ENCODE assay signal across 24 mouse cellular contexts in the genomic region with DNA sequence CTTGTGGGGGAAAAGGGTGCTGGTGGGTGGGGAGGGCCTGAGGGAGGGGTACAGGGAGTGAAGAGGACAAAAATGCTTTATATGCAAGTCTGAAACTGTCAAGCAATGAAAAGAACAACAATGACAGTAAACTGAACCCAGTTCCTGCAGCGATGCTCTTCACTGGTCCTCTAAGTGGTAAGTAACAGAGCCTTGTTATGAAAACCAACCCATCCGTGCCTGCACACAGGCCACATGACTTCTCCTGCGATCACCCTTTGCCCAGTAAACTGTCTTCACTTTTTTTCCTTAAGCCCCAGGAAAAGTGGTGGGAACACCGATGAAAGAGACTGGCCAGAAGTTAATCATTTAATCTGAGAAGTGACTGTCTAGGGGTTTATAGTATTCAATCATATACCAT.
DNase-seq lines count a peak whose midpoint lies in the region; ATAC-seq and TF ChIP-seq lines count a peak whose summit lies in the region.
"Had no signal": no experiment of that assay in that cellular context is flagged by ENCODE, and none has a peak within 500 bp of the region (broad histone marks: within the 10 kb centered on the region; RNA-seq: fewer than 3 reads in every experiment).

No protein-coding gene starts in this region.

- H3K9me3 ChIP-seq in kidney, embryonic 15.5 days (replicated peaks) = no peaks in the 10 kb centered on the region
- H3K9me3 ChIP-seq in kidney, postnatal 0 days (replicated peaks; ENCODE audit: low read length) = no peaks in the 10 kb centered on the region
- H3K9me3 ChIP-seq in limb, embryonic 11.5 days (ENCODE audit: control insufficient read depth, low read length) = no peaks in the 10 kb centered on the region
- H3K9me3 ChIP-seq in limb, embryonic 10.5 days (replicated peaks) = no peaks in the 10 kb centered on the region
- H3K9me3 ChIP-seq: embryonic facial prominence, embryonic 13.5 days; embryonic facial prominence, embryonic 15.5 days; forebrain, embryonic 10.5 days; forebrain, embryonic 12.5 days had no signal

- no peaks in the 10 kb centered on the region for H3K36me3 ChIP-seq in kidney, embryonic 15.5 days
- no peaks in the 10 kb centered on the region for H3K36me3 ChIP-seq in kidney, postnatal 0 days (ENCODE audit: insufficient read depth, low read length)
- H3K36me3 ChIP-seq in limb, embryonic 11.5 days (ENCODE audit: control insufficient read depth, insufficient read depth, low read length) = no peaks in the 10 kb centered on the region
- no peaks in the 10 kb centered on the region for H3K36me3 ChIP-seq in limb, embryonic 10.5 days
- H3K36me3 ChIP-seq: embryonic facial prominence, embryonic 13.5 days; embryonic facial prominence, embryonic 15.5 days; forebrain, embryonic 10.5 days; forebrain, embryonic 12.5 days had no signal

- peaks cover 8% of the 10 kb centered on the region; the same call in 1 of the 2 replicates for H3K4me1 ChIP-seq in kidney, embryonic 15.5 days
- H3K4me1 ChIP-seq in kidney, postnatal 0 days (replicated peaks; ENCODE audit: insufficient read depth, low read length) = no peaks in the 10 kb centered on the region
- H3K4me1 ChIP-seq in limb, embryonic 11.5 days (ENCODE audit: control insufficient read depth, insufficient read depth, low read length) = no peaks in the 10 kb centered on the region
- H3K4me1 ChIP-seq in limb, embryonic 10.5 days = peaks cover 30% of the 10 kb centered on the region
- H3K4me1 ChIP-seq: embryonic facial prominence, embryonic 15.5 days had no signal

- TF ChIP-seq CTCF in kidney, postnatal 0 days (IDR thresholded peaks at IDR 0.05; ENCODE audit: low read depth) = no peak

- peak; percentile 14 for DNase-seq in kidney, adult 9 months
- DNase-seq in kidney, postnatal 25 days = no peak
- DNase-seq in kidney, postnatal 14 days = no peak
- DNase-seq in kidney, postnatal 0 days (ENCODE audit: low spot score) = peak; percentile 54
- DNase-seq in kidney, adult 8-10 months = no peak
- peak; percentile 15 for DNase-seq in limb, embryonic 11.5 days (ENCODE audit: low spot score)
- no peak for DNase-seq in limb, embryonic 10.5 days (ENCODE audit: low spot score)
- DNase-seq: adrenal gland, adult 2 months; adrenal gland, postnatal 10 days; adrenal gland, postnatal 25 days; cerebellum, adult 11 months; cerebellum, adult 18-20 months; cerebellum, adult 8-10 months; cerebellum, adult 9-11 months; cerebellum, postnatal 14 days; cerebellum, postnatal 36 days; embryo, embryonic 11 days had no signal

- H3K27ac ChIP-seq in kidney, embryonic 15.5 days = no peak overlapping the region
- H3K27ac ChIP-seq in kidney, postnatal 0 days = no peak overlapping the region
- no peak overlapping the region for H3K27ac ChIP-seq in limb, embryonic 11.5 days (replicated peaks; ENCODE audit: low read depth, low read length)
- H3K27ac ChIP-seq in limb, embryonic 10.5 days = no peak overlapping the region
- H3K27ac ChIP-seq: embryonic facial prominence, embryonic 13.5 days; embryonic facial prominence, embryonic 15.5 days; forebrain, embryonic 10.5 days; forebrain, embryonic 12.5 days had no signal

- 48% methylated on average over 4 of the region's 4 CpGs for WGBS in kidney, embryonic 15.5 days
- WGBS in kidney, postnatal 0 days = 47% methylated on average over 4 of the region's 4 CpGs
- WGBS in limb, embryonic 11.5 days = 85% methylated on average over 4 of the region's 4 CpGs
- WGBS in limb, embryonic 10.5 days = 89% methylated on average over 4 of the region's 4 CpGs

- no peak overlapping the region for H3K4me3 ChIP-seq in kidney, embryonic 15.5 days (replicated peaks)
- no peak overlapping the region for H3K4me3 ChIP-seq in kidney, postnatal 0 days (replicated peaks; ENCODE audit: low read depth, low read length)
- H3K4me3 ChIP-seq in limb, embryonic 11.5 days (ENCODE audit: low read depth, low read length) = no peak overlapping the region
- H3K4me3 ChIP-seq in limb, embryonic 10.5 days = no peak overlapping the region
- H3K4me3 ChIP-seq: embryonic facial prominence, embryonic 13.5 days; embryonic facial prominence, embryonic 15.5 days; erythroblast, embryonic 14.5 days; forebrain, embryonic 10.5 days; forebrain, embryonic 12.5 days had no signal

- no peak overlapping the region for H3K9ac ChIP-seq in kidney, embryonic 15.5 days
- H3K9ac ChIP-seq in kidney, postnatal 0 days (ENCODE audit: low read depth, low read length) = no peak overlapping the region
- H3K9ac ChIP-seq in limb, embryonic 11.5 days (ENCODE audit: low read length) = no peak overlapping the region
- H3K9ac ChIP-seq: embryonic facial prominence, embryonic 13.5 days; embryonic facial prominence, embryonic 15.5 days; forebrain, embryonic 12.5 days had no signal

- H3K4me2 ChIP-seq in kidney, embryonic 15.5 days = no peak overlapping the region
- H3K4me2 ChIP-seq in kidney, postnatal 0 days (ENCODE audit: low read length) = no peak overlapping the region
- no peak overlapping the region for H3K4me2 ChIP-seq in limb, embryonic 11.5 days (ENCODE audit: low read depth, severe bottlenecking)
- H3K4me2 ChIP-seq: embryonic facial prominence, embryonic 13.5 days; embryonic facial prominence, embryonic 15.5 days; forebrain, embryonic 12.5 days had no signal

- peak; percentile 78 for ATAC-seq in kidney, embryonic 15.5 days (replicated peaks; ENCODE audit: low FRiP score)
- ATAC-seq in kidney, postnatal 0 days (replicated peaks; ENCODE audit: low FRiP score, low read depth) = peak; percentile 68; the same call in 1 of the 2 replicates
- no peak for ATAC-seq in limb, embryonic 11.5 days (ENCODE audit: insufficient number of reproducible peaks, low FRiP score, low TSS enrichment, low read depth)
- ATAC-seq: forebrain, embryonic 14.5 days had no signal

- H3K27me3 ChIP-seq in kidney, embryonic 15.5 days = no peaks in the 10 kb centered on the region
- H3K27me3 ChIP-seq in kidney, postnatal 0 days (ENCODE audit: insufficient read depth, low read length) = no peaks in the 10 kb centered on the region
- no peaks in the 10 kb centered on the region for H3K27me3 ChIP-seq in limb, embryonic 11.5 days (ENCODE audit: control insufficient read depth, insufficient read depth, low read length)
- H3K27me3 ChIP-seq in limb, embryonic 10.5 days (ENCODE audit: low read depth, poor library complexity, severe bottlenecking) = no peaks in the 10 kb centered on the region
- H3K27me3 ChIP-seq: embryonic facial prominence, embryonic 13.5 days; embryonic facial prominence, embryonic 15.5 days; forebrain, embryonic 12.5 days had no signal

Comparison
In these comparisons a context has a peak if more than half of its experiments do, and no peak if none do; other contexts are left out.
1. DNase-seq: peak in kidney, adult 9 months (single experiment), kidney, postnatal 0 days (single experiment) and limb, embryonic 11.5 days (single experiment); none in kidney, postnatal 25 days (0 of 2), kidney, postnatal 14 days (single experiment), kidney, adult 8-10 months (0 of 2) and limb, embryonic 10.5 days (single experiment).